Mouse (Mus musculus): ENCODE results near the gene Efs. TPM values are rescaled to one million over a fixed set of nuclear protein-coding genes. Genes with fewer than 3 reads are reported as not detected.

Efs gene
- polyA plus RNA-seq, 1 experiment from 2014 or later: 1.5 TPM

GRCm38 (mm10) chr14:54883154-54884021 lies 42.5 kb downstream of the Efs start, which contains the start of the genes Bcl2l2 and Gm20521:
Gene Bcl2l2, plus strand, starts transcription at chr14:54883377.
Gene Gm20521, plus strand, starts transcription at chr14:54883441.
- Histone ChIP-seq H3K4me1 (peaks cover 21% of the 10 kb centered on the region), H3K9ac (peak within 1 kb of the TSS; percentile 75), H3K4me3 (peak within 1 kb of the TSS; percentile 66), H3K27ac (peak within 1 kb of the TSS; percentile 77), H3K27me3 (replicated peaks) (no peaks in the 10 kb centered on the region; the same call in 1 of the 2 replicates), H3K4me2 (peak within 1 kb of the TSS; percentile 80), H3K9me3 (replicated peaks) (no peaks in the 10 kb centered on the region), H3K36me3 (peaks cover 6% of the 10 kb centered on the region; the same call in 1 of the 2 replicates)
- WGBS (ENCODE audit: insufficient replicate concordance): 2% methylated on average over 27 of the region's 27 CpGs
- ATAC-seq: peak; percentile 88

DNA sequence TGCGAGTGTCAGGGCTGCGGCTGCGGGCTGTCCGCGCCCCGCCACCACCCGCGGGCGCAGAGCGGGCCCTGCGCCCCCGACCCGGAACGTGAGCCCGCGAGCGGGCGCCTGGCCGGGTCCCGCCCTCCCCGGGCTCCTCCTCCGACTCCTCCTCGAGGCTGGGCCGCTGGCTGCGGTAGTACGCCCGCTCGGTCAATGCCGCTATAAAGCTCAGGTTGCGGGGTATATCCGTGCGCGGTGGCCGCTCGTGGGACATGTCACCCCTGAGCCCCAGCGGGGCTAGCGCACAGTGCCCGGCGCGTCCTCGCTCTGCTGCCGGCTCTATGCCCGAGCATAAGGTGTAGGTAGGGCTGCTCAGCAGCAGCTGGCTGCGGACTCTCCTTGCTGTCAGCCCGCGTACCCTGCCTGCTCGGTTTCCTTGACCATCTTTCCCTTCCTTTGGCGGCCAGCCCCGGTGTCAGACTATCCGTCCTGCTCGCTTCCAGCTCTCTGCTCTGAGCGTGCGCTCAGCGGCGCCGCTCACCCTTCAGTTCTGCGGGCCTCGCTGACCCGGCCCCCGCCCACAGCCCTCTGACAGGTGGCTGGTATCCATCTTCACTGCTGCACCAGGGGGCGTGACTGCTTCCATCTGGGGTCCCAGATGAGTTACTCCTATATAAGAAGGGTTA lies 48.7 kb downstream of the Efs start, which contains the start of gene Ppp1r3e:
Gene Ppp1r3e, minus strand, starts transcription at position 503 of the 668 bp plus-strand sequence.
- ATAC-seq: peak; percentile 81
- peaks cover 12% of the 10 kb centered on the region; the same call in 1 of the 2 replicates for H3K27me3 ChIP-seq (replicated peaks)
- peak within 1 kb of the TSS; percentile 84 for H3K9ac ChIP-seq
- no peaks in the 10 kb centered on the region for H3K36me3 ChIP-seq
- H3K9me3 ChIP-seq (replicated peaks): no peaks in the 10 kb centered on the region
- 0% methylated on average over 52 of the region's 61 CpGs for WGBS (ENCODE audit: insufficient replicate concordance)
- H3K4me1 ChIP-seq: peaks cover 29% of the 10 kb centered on the region
- peak within 1 kb of the TSS; percentile 79 for H3K27ac ChIP-seq
- H3K4me3 ChIP-seq: peak within 1 kb of the TSS; percentile 80
- H3K4me2 ChIP-seq: peak within 1 kb of the TSS; percentile 100

DNA sequence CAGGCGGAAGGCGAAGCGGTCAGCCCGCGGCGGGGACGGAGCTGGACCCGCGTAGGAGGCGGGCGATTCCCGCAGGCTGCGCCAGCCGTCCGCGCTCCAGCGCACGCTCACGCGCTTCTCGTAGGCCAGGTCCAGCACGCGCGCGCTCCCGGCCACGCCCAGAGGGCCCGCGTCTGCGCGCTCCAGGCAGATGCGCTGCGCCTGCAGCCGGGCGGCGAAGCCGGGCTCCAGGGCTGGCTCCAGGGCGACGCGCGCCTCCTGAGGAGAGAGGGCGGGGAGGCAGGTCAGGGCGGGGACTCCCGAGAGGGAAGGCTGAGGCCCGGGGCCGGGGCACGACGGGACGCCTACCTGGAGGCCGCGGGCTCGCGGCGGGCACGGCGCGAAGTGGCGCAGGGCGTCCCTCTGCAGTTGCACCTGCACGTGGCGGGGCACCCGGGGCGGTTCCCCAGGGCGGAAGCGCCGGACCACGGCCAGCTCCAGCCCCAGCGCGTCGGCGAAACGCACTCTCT lies 49.3 kb downstream of the Efs start:
- Histone ChIP-seq H3K27ac (peak overlapping the region; percentile 79), H3K4me1 (peaks cover 29% of the 10 kb centered on the region), H3K4me2 (peak overlapping the region; percentile 100), H3K9ac (peak overlapping the region; percentile 84), H3K9me3 (replicated peaks) (no peaks in the 10 kb centered on the region), H3K4me3 (peak overlapping the region; percentile 80), H3K36me3 (no peaks in the 10 kb centered on the region), H3K27me3 (replicated peaks) (peaks cover 12% of the 10 kb centered on the region; the same call in 1 of the 2 replicates)
- ATAC-seq: peak; percentile 91
- under 1% methylated on average over 56 of the region's 72 CpGs for WGBS (ENCODE audit: insufficient replicate concordance)

GRCm38 (mm10) chr14:54875844-54876538 lies 49.9 kb downstream of the Efs start:
- Histone ChIP-seq H3K9ac (peak overlapping the region; percentile 84), H3K4me2 (peak overlapping the region; percentile 100), H3K9me3 (replicated peaks) (no peaks in the 10 kb centered on the region), H3K27ac (peak overlapping the region; percentile 79), H3K36me3 (no peaks in the 10 kb centered on the region), H3K27me3 (replicated peaks) (peaks cover 12% of the 10 kb centered on the region; the same call in 1 of the 2 replicates), H3K4me3 (peak overlapping the region; percentile 80), H3K4me1 (peaks cover 29% of the 10 kb centered on the region)
- 3% methylated on average over 36 of the region's 36 CpGs for WGBS (ENCODE audit: insufficient replicate concordance)
- ATAC-seq: peak; percentile 26

- no peak overlapping the region for H3K4me2 ChIP-seq
- H3K9ac ChIP-seq: no peak overlapping the region
- H3K4me3 ChIP-seq: no peak overlapping the region
- H3K4me1 ChIP-seq: peaks cover 29% of the 10 kb centered on the region
- WGBS (ENCODE audit: insufficient replicate concordance): 79% methylated on average over 3 of the region's 3 CpGs
- no peak for ATAC-seq
- no peaks in the 10 kb centered on the region for H3K9me3 ChIP-seq (replicated peaks)
- H3K27me3 ChIP-seq (replicated peaks): peaks cover 12% of the 10 kb centered on the region; the same call in 1 of the 2 replicates
- no peak overlapping the region for H3K27ac ChIP-seq
- H3K36me3 ChIP-seq: no peaks in the 10 kb centered on the region
Measured at GRCm38 (mm10) chr14:54874165-54874564, 51.8 kb downstream of the Efs start.

- Histone ChIP-seq H3K27ac (no peak within 1 kb of the TSS), H3K4me2 (no peak within 1 kb of the TSS), H3K36me3 (no peaks in the 10 kb centered on the region), H3K9me3 (replicated peaks) (no peaks in the 10 kb centered on the region), H3K4me3 (no peak within 1 kb of the TSS), H3K27me3 (replicated peaks) (peaks cover 7% of the 10 kb centered on the region; the same call in 1 of the 2 replicates), H3K4me1 (peaks cover 7% of the 10 kb centered on the region), H3K9ac (no peak within 1 kb of the TSS)
- 81% methylated on average over 5 of the region's 5 CpGs for WGBS (ENCODE audit: insufficient replicate concordance)
- ATAC-seq: no peak
Measured at GRCm38 (mm10) chr14:54870861-54871260, 55.1 kb downstream of the Efs start, which contains the start of gene Homez. Gene Homez, minus strand, starts transcription at chr14:54870961.

DNA sequence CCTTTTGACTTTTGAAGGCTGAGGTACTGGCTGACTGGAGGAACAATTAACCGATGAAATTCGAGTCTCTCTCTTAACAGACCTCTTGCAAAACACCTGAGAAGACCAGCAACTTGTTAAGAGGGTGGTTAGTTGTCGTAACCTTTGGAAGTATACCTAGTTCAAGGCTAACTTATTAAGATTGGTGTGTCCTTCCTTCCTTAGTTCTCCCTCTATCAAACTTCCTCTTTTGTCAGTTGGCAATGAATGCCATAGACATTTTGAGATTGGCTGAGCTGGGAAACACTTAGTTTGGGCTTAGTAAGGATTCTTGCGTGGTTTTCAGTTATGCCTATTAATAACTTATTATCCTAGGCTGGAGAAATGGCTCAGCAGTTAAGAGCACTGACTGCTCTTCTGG lies 57.9 kb downstream of the Efs start:
- H3K4me1 ChIP-seq: peaks cover 10% of the 10 kb centered on the region
- no peak overlapping the region for H3K27ac ChIP-seq
- H3K27me3 ChIP-seq (replicated peaks): no peaks in the 10 kb centered on the region
- H3K36me3 ChIP-seq: no peaks in the 10 kb centered on the region
- WGBS (ENCODE audit: insufficient replicate concordance): 64% methylated on average over 4 of the region's 4 CpGs
- no peak for ATAC-seq
- no peak overlapping the region for H3K4me2 ChIP-seq
- H3K9ac ChIP-seq: no peak overlapping the region
- no peaks in the 10 kb centered on the region for H3K9me3 ChIP-seq (replicated peaks)
- no peak overlapping the region for H3K4me3 ChIP-seq

GRCm38 (mm10) chr14:54866936-54867335 lies 59.0 kb downstream of the Efs start:
- Histone ChIP-seq H3K36me3 (no peaks in the 10 kb centered on the region), H3K4me1 (peaks cover 10% of the 10 kb centered on the region), H3K9ac (no peak overlapping the region), H3K4me3 (no peak overlapping the region), H3K27me3 (replicated peaks) (no peaks in the 10 kb centered on the region), H3K27ac (no peak overlapping the region), H3K9me3 (replicated peaks) (no peaks in the 10 kb centered on the region), H3K4me2 (no peak overlapping the region)
- WGBS (ENCODE audit: insufficient replicate concordance): 54% methylated on average over 5 of the region's 5 CpGs
- ATAC-seq: no peak

MicroRNAs encoded within 50 kb of the gene (microRNA counts, 519-probe panel; counts per million panel counts)
- microRNA mmu-miR-208a: 582 counts per million, percentile 70 among the panel's probes with 10 or more counts
- 582 counts per million, percentile 70 among the panel's probes with 10 or more counts for microRNA mmu-miR-208b

Small RNA genes within 50 kb of the gene (microRNA-seq; reads per million reads assigned to microRNA genes)
- gene Mir208a (22.1 reads per million, percentile 32 among the genes with 10 or more reads in this experiment), gene Mir208b (125 reads per million, percentile 48 among the genes with 10 or more reads in this experiment)

Other genes with a start within 250 kb of the Efs start
- gene 1700123O20Rik, start 239.9 kb downstream of the Efs start, polyA plus RNA-seq (2016; fragmentation: Nextera tagmentation; extraction: Ambion mirVana): 51.6 and 53.9 TPM in 2 replicates
- gene Acin1, start 239.2 kb downstream of the Efs start, polyA plus RNA-seq (2016; fragmentation: Nextera tagmentation; extraction: Ambion mirVana): 74.1 and 76.0 TPM in 2 replicates
- 0.05 TPM in 1 of 2 replicates, not detected in the other for gene Gm29776, start 227.3 kb downstream of the Efs start, polyA plus RNA-seq (2016; fragmentation: Nextera tagmentation; extraction: Ambion mirVana)
- gene Cebpe, start 214.0 kb downstream of the Efs start, polyA plus RNA-seq (2016; fragmentation: Nextera tagmentation; extraction: Ambion mirVana): 3.3 and 3.7 TPM in 2 replicates
- gene Slc7a8, start 144.2 kb downstream of the Efs start, polyA plus RNA-seq (2016; fragmentation: Nextera tagmentation; extraction: Ambion mirVana): 2.8 and 3.4 TPM in 2 replicates
- gene Rnf212b, start 112.0 kb downstream of the Efs start, polyA plus RNA-seq (2016; fragmentation: Nextera tagmentation; extraction: Ambion mirVana): not detected in 2 replicates
- 4.0 and 4.1 TPM in 2 replicates for gene Homez, start 55.2 kb downstream of the Efs start, polyA plus RNA-seq (2016; fragmentation: Nextera tagmentation; extraction: Ambion mirVana)
- gene Ppp1r3e, start 48.6 kb downstream of the Efs start, polyA plus RNA-seq (2016; fragmentation: Nextera tagmentation; extraction: Ambion mirVana): 0.80 and 0.83 TPM in 2 replicates
- 0.83 and 1.2 TPM in 2 replicates for gene Bcl2l2, start 42.7 kb downstream of the Efs start, polyA plus RNA-seq (2016; fragmentation: Nextera tagmentation; extraction: Ambion mirVana)
- 0.14 TPM in 1 of 2 replicates, not detected in the other for gene Gm20521, start 42.7 kb downstream of the Efs start, polyA plus RNA-seq (2016; fragmentation: Nextera tagmentation; extraction: Ambion mirVana)
- gene Pabpn1, start 33.6 kb downstream of the Efs start, polyA plus RNA-seq (2016; fragmentation: Nextera tagmentation; extraction: Ambion mirVana): 97.0 and 97.9 TPM in 2 replicates
- 5.9 and 6.0 TPM in 2 replicates for gene Slc22a17, start 13.0 kb downstream of the Efs start, polyA plus RNA-seq (2016; fragmentation: Nextera tagmentation; extraction: Ambion mirVana)
- not detected in 2 replicates for gene Il25, start 6.6 kb upstream of the Efs start, polyA plus RNA-seq (2016; fragmentation: Nextera tagmentation; extraction: Ambion mirVana)
- gene Cmtm5, start 10.1 kb upstream of the Efs start, polyA plus RNA-seq (2016; fragmentation: Nextera tagmentation; extraction: Ambion mirVana): not detected in 2 replicates
- gene Myh6, start 40.8 kb upstream of the Efs start, polyA plus RNA-seq (2016; fragmentation: Nextera tagmentation; extraction: Ambion mirVana): 0.77 and 1.2 TPM in 2 replicates
- gene Gm17428, start 50.8 kb upstream of the Efs start, polyA plus RNA-seq (2016; fragmentation: Nextera tagmentation; extraction: Ambion mirVana): not detected in 2 replicates
- 0.82 and 2.4 TPM in 2 replicates for gene Myh7, start 68.5 kb upstream of the Efs start, polyA plus RNA-seq (2016; fragmentation: Nextera tagmentation; extraction: Ambion mirVana)
- 55.6 and 57.5 TPM in 2 replicates for gene Ngdn, start 89.3 kb upstream of the Efs start, polyA plus RNA-seq (2016; fragmentation: Nextera tagmentation; extraction: Ambion mirVana)
- 2.4 and 2.5 TPM in 2 replicates for gene Zfhx2, start 166.2 kb upstream of the Efs start, polyA plus RNA-seq (2016; fragmentation: Nextera tagmentation; extraction: Ambion mirVana)
- gene Thtpa, start 168.7 kb upstream of the Efs start, polyA plus RNA-seq (2016; fragmentation: Nextera tagmentation; extraction: Ambion mirVana): 6.9 TPM in 2 replicates
- gene Ap1g2, start 180.5 kb upstream of the Efs start, polyA plus RNA-seq (2016; fragmentation: Nextera tagmentation; extraction: Ambion mirVana): 34.0 and 34.5 TPM in 2 replicates
- gene Jph4, start 190.8 kb upstream of the Efs start, polyA plus RNA-seq (2016; fragmentation: Nextera tagmentation; extraction: Ambion mirVana): 0.15 and 0.18 TPM in 2 replicates

Data from liver, embryonic 12.5 days (tissue).